10 mouse cellular contexts compared by ENCODE assay signal in genomic region chr12:17035128-17035527, GRCm38 (mm10). TPM values are rescaled to one million over a fixed set of nuclear protein-coding genes. Genes with fewer than 3 reads are reported as not detected.
DNase-seq lines count a peak whose midpoint lies in the region; ATAC-seq and TF ChIP-seq lines count a peak whose summit lies in the region.
"Had no signal": no experiment of that assay in that cellular context is flagged by ENCODE, and none has a peak within 500 bp of the region (broad histone marks: within the 10 kb centered on the region; RNA-seq: fewer than 3 reads in every experiment).

No protein-coding gene starts in this region.

- H3K36me3 ChIP-seq in heart, embryonic 12.5 days: no peaks in the 10 kb centered on the region
- H3K36me3 ChIP-seq in ES-E14 (ENCODE audit: control insufficient read depth, insufficient read depth, low read length, poor library complexity, severe bottlenecking): no peaks in the 10 kb centered on the region
- H3K36me3 ChIP-seq in forebrain, embryonic 12.5 days (replicated peaks): no peaks in the 10 kb centered on the region
- H3K36me3 ChIP-seq: embryonic facial prominence, embryonic 15.5 days; limb, embryonic 13.5 days had no signal

- H3K4me2 ChIP-seq in heart, embryonic 12.5 days: no peak overlapping the region
- H3K4me2 ChIP-seq in forebrain, embryonic 12.5 days: no peak overlapping the region
- H3K4me2 ChIP-seq: embryonic facial prominence, embryonic 15.5 days; limb, embryonic 13.5 days had no signal

- in situ Hi-C loops in ES-E14 (cut with MboI; ENCODE audit: low sequenced_read_pairs in 2 of 2, unreplicated experiment in 2 of 2): loop anchor here in 1 of 2 experiments (25.0 kb wide), 1 partner anchor 177 kb away; no protein-coding TSS in a partner anchor

- WGBS in heart, embryonic 12.5 days: 50% methylated on average over 2 of the region's 2 CpGs
- WGBS in forebrain, embryonic 12.5 days: 64% methylated on average over 2 of the region's 2 CpGs

- no peaks in the 10 kb centered on the region for H3K4me1 ChIP-seq in heart, embryonic 12.5 days (replicated peaks)
- H3K4me1 ChIP-seq in ES-E14 (ENCODE audit: control insufficient read depth in 2 of 2, insufficient read depth in 2 of 2, low read length in 2 of 2, poor library complexity in 1 of 2): peaks cover 0 to 3% of the 10 kb centered on the region in 2 experiments; a peak in 1 of 4 replicates
- peaks cover 4% of the 10 kb centered on the region for H3K4me1 ChIP-seq in forebrain, embryonic 12.5 days

- H3K4me3 ChIP-seq in heart, embryonic 12.5 days: no peak overlapping the region
- no peak overlapping the region for H3K4me3 ChIP-seq in ES-E14 (ENCODE audit: insufficient read depth in 1 of 2, low read depth in 1 of 2, low read length in 2 of 2, poor library complexity in 1 of 2, severe bottlenecking in 1 of 2)
- H3K4me3 ChIP-seq in forebrain, embryonic 12.5 days (replicated peaks): no peak overlapping the region
- H3K4me3 ChIP-seq: embryonic facial prominence, embryonic 15.5 days; limb, embryonic 13.5 days had no signal

- H3K9me3 ChIP-seq in heart, embryonic 12.5 days (replicated peaks): no peaks in the 10 kb centered on the region
- no peaks in the 10 kb centered on the region for H3K9me3 ChIP-seq in ES-E14 (ENCODE audit: control insufficient read depth, insufficient read depth, low read depth, low read length)
- H3K9me3 ChIP-seq in forebrain, embryonic 12.5 days: no peaks in the 10 kb centered on the region
- H3K9me3 ChIP-seq: embryonic facial prominence, embryonic 15.5 days; limb, embryonic 13.5 days had no signal

- H3K27me3 ChIP-seq in heart, embryonic 12.5 days (replicated peaks): 0 out of 2 replicates have a peak, but pooled peaks cover 4% of the 10 kb centered on the region
- H3K27me3 ChIP-seq in forebrain, embryonic 12.5 days: peaks cover 4% of the 10 kb centered on the region; the same call in 1 of the 2 replicates
- H3K27me3 ChIP-seq: embryonic facial prominence, embryonic 15.5 days had no signal

- intact Hi-C loops in heart, postnatal 10 days (cut with DNase I): loop anchor here (10.0 kb wide), 3 partner anchors 140 to 320 kb away; partner anchors contain the start of gene Kcnf1

- no peak overlapping the region for H3K27ac ChIP-seq in heart, embryonic 12.5 days (ENCODE audit: poor library complexity, severe bottlenecking)
- H3K27ac ChIP-seq in ES-E14 (ENCODE audit: insufficient read depth, low read depth, low read length, poor library complexity, severe bottlenecking): no peak overlapping the region
- no peak overlapping the region for H3K27ac ChIP-seq in forebrain, embryonic 12.5 days
- H3K27ac ChIP-seq: embryonic facial prominence, embryonic 15.5 days; limb, embryonic 13.5 days had no signal

- peak; percentile 20 to 44 for DNase-seq in heart, postnatal 10 days
- DNase-seq in 416B (ENCODE audit: low read depth) (peak; percentile 65), ES-E14 (ENCODE audit: low read depth, low spot score) (peak; percentile 77)
- DNase-seq in embryo, embryonic 9.5 days (ENCODE audit: extremely low spot score): peak; percentile 29
- peak; percentile 27 for DNase-seq in spleen, adult 12 weeks (ENCODE audit: low spot score)
- no peak for DNase-seq in ovary, postnatal 10 days (ENCODE audit: low spot score)

- no peak overlapping the region for H3K9ac ChIP-seq in heart, embryonic 12.5 days
- no peak overlapping the region for H3K9ac ChIP-seq in ES-E14 (ENCODE audit: insufficient read depth, low read depth, low read length, poor library complexity, severe bottlenecking)
- no peak overlapping the region for H3K9ac ChIP-seq in forebrain, embryonic 12.5 days
- H3K9ac ChIP-seq: embryonic facial prominence, embryonic 15.5 days; limb, embryonic 13.5 days had no signal

- no peak for ATAC-seq in heart, embryonic 12.5 days (ENCODE audit: insufficient number of reproducible peaks, low FRiP score)
- ATAC-seq in forebrain, embryonic 12.5 days (ENCODE audit: low FRiP score): no peak

TF ChIP-seq in ES-E14, 5 proteins besides CTCF, POLR2A, EP300 and RAD21:
- peak; percentile 23; the same call in 1 of the 2 replicates for TF ChIP-seq ZC3H11A (IDR thresholded peaks at IDR 0.05; ENCODE audit: borderline replicate concordance, low read depth, low read length)
- no peak for TF ChIP-seq CHD2 (IDR thresholded peaks at IDR 0.05; ENCODE audit: low read depth, low read length)

RNA-seq across cellular contexts. Expression of gene 2410004P03Rik, which starts 23.6 kb away (rescaled TPM):
- total RNA-seq in heart, postnatal 10 days (2021): under 1 TPM in 1 of 2 experiments, not detected in 1; 0.12 TPM
- polyA plus RNA-seq in heart, embryonic 12.5 days (2016; fragmentation: Nextera tagmentation; extraction: Ambion mirVana): 0.31 and 0.40 TPM in 2 replicates
- 0.40 and 1.1 TPM in 2 replicates for total RNA-seq in ES-E14 (2012; rRNA removed)
- polyA plus RNA-seq in forebrain, embryonic 12.5 days (2016; fragmentation: Nextera tagmentation; extraction: Ambion mirVana): 0.85 and 1.5 TPM in 2 replicates

RNA-seq across cellular contexts. Expression of gene Pqlc3, which starts 34.9 kb away (rescaled TPM):
- total RNA-seq in heart, postnatal 10 days (2021): 1 to 10 TPM; 2.4 to 3.0 TPM
- 3.5 and 4.8 TPM in 2 replicates for polyA plus RNA-seq in heart, embryonic 12.5 days (2016; fragmentation: Nextera tagmentation; extraction: Ambion mirVana)
- total RNA-seq in ES-E14 (2012; rRNA removed): 15.7 and 17.4 TPM in 2 replicates
- 3.3 TPM in 2 replicates for polyA plus RNA-seq in forebrain, embryonic 12.5 days (2016; fragmentation: Nextera tagmentation; extraction: Ambion mirVana)
